Mouse (Mus musculus) frontal cortex, postnatal 10 days (tissue): ENCODE results near the gene Glis2.

Experiments
- DNase-seq, 2 experiments: peaks; one replicate each; pipeline ENCODE4 v3.0.0; 2022; ENCODE audit warnings: low spot score in 2 of 2, mixed read lengths in 1 of 2

Gene Glis2

DNA sequence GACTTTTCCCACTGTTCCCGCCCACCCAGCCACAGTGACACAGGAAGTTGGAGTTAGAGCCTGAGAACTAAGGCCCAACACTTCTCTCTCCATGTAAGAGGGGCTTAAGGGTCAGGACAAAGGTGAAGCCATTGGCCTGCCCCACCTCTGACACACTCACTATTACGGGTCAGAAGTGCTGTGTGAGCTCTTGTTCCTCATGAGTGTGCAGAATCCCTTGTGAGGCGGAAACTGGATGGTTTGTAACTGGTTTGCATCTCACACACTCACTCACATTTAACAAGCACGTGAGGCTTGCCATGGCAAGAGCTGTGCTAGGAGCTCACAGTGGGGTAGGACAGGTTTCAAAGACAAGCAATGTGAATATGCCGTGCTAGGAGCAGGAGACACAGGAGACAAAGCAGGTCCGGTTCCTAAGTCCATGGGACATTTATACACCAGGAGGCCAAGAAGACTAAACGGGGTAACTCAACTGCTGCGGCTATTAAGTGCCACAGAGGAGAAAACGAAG is 62.1 kb downstream of the Glis2 start:
- no peak for DNase-seq

- DNase-seq: no peak
Measured at GRCm38 (mm10) chr16:4658781-4659245, 64.3 kb downstream of the Glis2 start.

DNA sequence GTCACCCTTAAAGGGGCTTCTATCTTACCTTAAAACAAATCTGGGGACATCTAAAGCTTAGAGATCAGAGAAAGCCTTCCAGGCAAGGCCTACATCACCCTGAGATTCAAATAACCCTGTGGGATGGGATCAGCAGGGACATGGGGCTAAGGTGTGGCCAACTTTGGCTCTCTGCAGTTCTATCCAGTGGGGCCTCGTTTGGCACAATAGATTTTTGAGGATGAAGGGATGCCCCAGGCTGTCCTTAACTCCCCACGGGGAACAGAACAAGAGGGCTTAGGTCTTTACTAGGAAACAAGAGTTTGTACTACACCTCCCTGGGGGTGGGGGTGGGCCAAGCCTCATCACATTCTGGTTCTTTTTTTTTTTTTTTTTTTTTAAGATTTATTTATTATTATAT is 64.8 kb downstream of the Glis2 start:
- DNase-seq: no peak

GRCm38 (mm10) chr16:4661605-4662004 is 67.1 kb downstream of the Glis2 start:
- no peak for DNase-seq

GRCm38 (mm10) chr16:4663806-4664205 is 69.3 kb downstream of the Glis2 start:
- no peak for DNase-seq

- DNase-seq: no peak
Measured at GRCm38 (mm10) chr16:4665726-4666125, 71.2 kb downstream of the Glis2 start.

GRCm38 (mm10) chr16:4667190-4667808 is 72.8 kb downstream of the Glis2 start:
- DNase-seq: peak in 1 of 2 experiments; percentile 80

DNA sequence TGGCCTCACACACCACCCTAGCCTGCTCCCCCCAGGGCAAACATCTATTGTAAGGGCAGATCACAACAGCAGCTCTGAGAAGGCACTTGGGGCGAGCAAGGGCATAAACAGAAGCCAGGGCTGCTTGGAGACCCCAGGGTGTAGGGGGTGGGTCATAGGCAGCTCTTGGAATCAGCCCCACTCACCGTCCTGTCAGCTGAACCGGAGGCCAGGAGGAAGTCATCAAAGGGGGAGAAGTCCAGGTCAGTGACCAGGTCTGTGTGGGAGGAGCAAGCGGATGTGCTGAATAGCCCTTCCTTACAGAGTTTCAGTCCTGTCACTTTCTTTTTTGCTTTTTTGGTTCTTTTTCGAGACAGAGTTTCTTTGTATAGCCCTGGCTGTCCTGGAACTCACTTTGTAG is 75.8 kb downstream of the Glis2 start:
- DNase-seq: no peak

GRCm38 (mm10) chr16:4674091-4674490 is 79.6 kb downstream of the Glis2 start:
- no peak for DNase-seq
